ENCODE assay signal across 9 mouse cellular contexts in genomic region chr4:34966336-34966957, GRCm38 (mm10).
DNase-seq lines count a peak whose midpoint lies in the region; ATAC-seq and TF ChIP-seq lines count a peak whose summit lies in the region.
"Had no signal": no experiment of that assay in that cellular context is flagged by ENCODE, and none has a peak within 500 bp of the region (broad histone marks: within the 10 kb centered on the region; RNA-seq: fewer than 3 reads in every experiment).

No protein-coding gene starts in this region.

- peak; percentile 58 for ATAC-seq in lung, postnatal 0 days
- ATAC-seq in midbrain, embryonic 11.5 days (ENCODE audit: low FRiP score), result no peak
- ATAC-seq in erythroid progenitor cell, adult 5-6 weeks (replicated peaks; ENCODE audit: low FRiP score, poor library complexity, severe bottlenecking), result no peak

- DNase-seq in kidney, adult 9 months, result peak; percentile 45
- no peak for DNase-seq in kidney, adult 11 months
- DNase-seq in adrenal gland, adult 2 months, result peak; percentile 89
- peak; percentile 80 to 81 for DNase-seq in adrenal gland, postnatal 36 days
- peak; percentile 28 for DNase-seq in lung, postnatal 0 days (ENCODE audit: low spot score)
- no peak for DNase-seq in midbrain, embryonic 11.5 days (ENCODE audit: low spot score, missing footprints)
- no peak for DNase-seq in embryonic facial prominence, embryonic 10.5 days (ENCODE audit: low spot score)

- no peak; the same call in 1 of the 2 replicates for TF ChIP-seq CTCF in lung, postnatal 0 days (IDR thresholded peaks at IDR 0.05)

- H3K36me3 ChIP-seq in lung, postnatal 0 days (ENCODE audit: insufficient read depth, low read length), result no peaks in the 10 kb centered on the region
- H3K36me3 ChIP-seq in midbrain, embryonic 11.5 days (ENCODE audit: control insufficient read depth, insufficient read depth, low read length), result no peaks in the 10 kb centered on the region
- H3K36me3 ChIP-seq in embryonic facial prominence, embryonic 10.5 days (replicated peaks), result no peaks in the 10 kb centered on the region
- H3K36me3 ChIP-seq: midbrain, embryonic 12.5 days had no signal

- H3K27me3 ChIP-seq in lung, postnatal 0 days (replicated peaks; ENCODE audit: insufficient read depth, low read length), result no peaks in the 10 kb centered on the region
- H3K27me3 ChIP-seq in midbrain, embryonic 11.5 days (ENCODE audit: control insufficient read depth, insufficient read depth, low read length), result no peaks in the 10 kb centered on the region
- H3K27me3 ChIP-seq in embryonic facial prominence, embryonic 10.5 days (replicated peaks; ENCODE audit: low read depth, poor library complexity, severe bottlenecking), result no peaks in the 10 kb centered on the region
- H3K27me3 ChIP-seq: midbrain, embryonic 12.5 days had no signal

- no peaks in the 10 kb centered on the region for H3K9me3 ChIP-seq in lung, postnatal 0 days (ENCODE audit: low read length)
- H3K9me3 ChIP-seq in midbrain, embryonic 11.5 days (ENCODE audit: control insufficient read depth, low read length), result no peaks in the 10 kb centered on the region
- no peaks in the 10 kb centered on the region for H3K9me3 ChIP-seq in embryonic facial prominence, embryonic 10.5 days
- H3K9me3 ChIP-seq: midbrain, embryonic 12.5 days had no signal

- TF ChIP-seq EP300 in lung, postnatal 0 days (IDR thresholded peaks at IDR 0.05), result no peak

- no peak overlapping the region for H3K9ac ChIP-seq in lung, postnatal 0 days (replicated peaks; ENCODE audit: low read depth)
- H3K9ac ChIP-seq in midbrain, embryonic 11.5 days (ENCODE audit: low read length), result no peak overlapping the region
- H3K9ac ChIP-seq: midbrain, embryonic 12.5 days had no signal

- no peak overlapping the region for H3K4me3 ChIP-seq in lung, postnatal 0 days (ENCODE audit: low read depth, low read length)
- H3K4me3 ChIP-seq in midbrain, embryonic 11.5 days (ENCODE audit: low read depth, low read length), result no peak overlapping the region
- H3K4me3 ChIP-seq in embryonic facial prominence, embryonic 10.5 days, result no peak overlapping the region
- H3K4me3 ChIP-seq: midbrain, embryonic 12.5 days had no signal

- 0 out of 2 replicates have a peak, but pooled peaks cover 7% of the 10 kb centered on the region for H3K4me1 ChIP-seq in lung, postnatal 0 days (ENCODE audit: insufficient read depth, low read depth, low read length)
- H3K4me1 ChIP-seq in midbrain, embryonic 11.5 days (ENCODE audit: control insufficient read depth, insufficient read depth, low read length), result no peaks in the 10 kb centered on the region
- H3K4me1 ChIP-seq in embryonic facial prominence, embryonic 10.5 days, result peaks cover 9% of the 10 kb centered on the region; the same call in 1 of the 2 replicates
- H3K4me1 ChIP-seq: midbrain, embryonic 12.5 days had no signal

- WGBS in lung, postnatal 0 days, result 49% methylated on average over 8 of the region's 8 CpGs
- 86% methylated on average over 8 of the region's 8 CpGs for WGBS in midbrain, embryonic 11.5 days
- WGBS in embryonic facial prominence, embryonic 10.5 days, result 61% methylated on average over 8 of the region's 8 CpGs

- no peak overlapping the region for H3K27ac ChIP-seq in lung, postnatal 0 days (ENCODE audit: low read length)
- no peak overlapping the region for H3K27ac ChIP-seq in midbrain, embryonic 11.5 days (ENCODE audit: low read depth, low read length)
- no peak overlapping the region for H3K27ac ChIP-seq in embryonic facial prominence, embryonic 10.5 days (replicated peaks)
- H3K27ac ChIP-seq: midbrain, embryonic 12.5 days had no signal

- H3K4me2 ChIP-seq in lung, postnatal 0 days (replicated peaks; ENCODE audit: low read depth, low read length), result no peak overlapping the region
- no peak overlapping the region for H3K4me2 ChIP-seq in midbrain, embryonic 11.5 days
- H3K4me2 ChIP-seq: midbrain, embryonic 12.5 days had no signal

Comparison
In these comparisons a context has a peak if more than half of its experiments do, and no peak if none do; other contexts are left out.
1. DNase-seq: peak in kidney, adult 9 months (single experiment), adrenal gland, adult 2 months (single experiment), adrenal gland, postnatal 36 days (2 of 2) and lung, postnatal 0 days (single experiment); none in kidney, adult 11 months (single experiment), midbrain, embryonic 11.5 days (single experiment) and embryonic facial prominence, embryonic 10.5 days (single experiment).